Mouse (Mus musculus): ENCODE measurements around the gene Notch1. TPM values are rescaled to one million over a fixed set of nuclear protein-coding genes. Genes with fewer than 3 reads are reported as not detected.

The Notch1 gene
- total and polyA plus RNA-seq, 2 experiments from 2014 or later, result 5.7 to 54.0 TPM

DNA sequence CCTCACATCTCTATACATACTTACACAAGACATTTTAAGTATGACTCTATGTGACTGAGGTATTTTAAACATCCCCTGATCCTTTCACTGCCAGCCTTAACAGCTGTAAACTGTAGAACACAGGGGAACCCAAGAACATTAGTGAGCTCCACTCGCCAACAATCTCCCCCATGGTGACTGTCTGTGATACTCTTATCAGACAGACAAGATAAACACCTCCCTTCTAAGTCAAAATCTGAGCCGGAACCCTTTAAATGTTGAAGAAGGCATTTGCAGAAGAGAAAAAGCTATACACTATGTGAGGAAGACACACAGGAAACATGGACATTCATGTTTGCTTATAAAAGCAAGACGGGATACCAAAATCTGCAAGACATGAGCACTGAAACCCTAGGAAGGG is 72.6 kb downstream of the Notch1 start:
- H3K4me3 ChIP-seq (ENCODE audit: low read depth, low read length), result peak overlapping the region; percentile 82
- H3K9ac ChIP-seq (replicated peaks; ENCODE audit: low read depth, low read length), result peak overlapping the region; percentile 89
- peaks cover 33% of the 10 kb centered on the region for H3K36me3 ChIP-seq (replicated peaks; ENCODE audit: control insufficient read depth, insufficient read depth, low read length)
- 3% methylated on average over 3 of the region's 3 CpGs for WGBS
- peak overlapping the region; percentile 91; the same call in 1 of the 2 replicates for H3K27ac ChIP-seq (ENCODE audit: low read depth)
- TF ChIP-seq EP300 (IDR thresholded peaks at IDR 0.05; ENCODE audit: low read depth), result no peak
- no peak for TF ChIP-seq CTCF (IDR thresholded peaks at IDR 0.05; ENCODE audit: low read depth)
- peak overlapping the region; percentile 76 for H3K4me2 ChIP-seq (ENCODE audit: low read depth, low read length)
- H3K9me3 ChIP-seq (replicated peaks; ENCODE audit: control insufficient read depth, low read length), result no peaks in the 10 kb centered on the region
- H3K4me1 ChIP-seq (ENCODE audit: control insufficient read depth, insufficient read depth), result peaks cover 27% of the 10 kb centered on the region
- no peak for ATAC-seq (ENCODE audit: insufficient read depth, low read depth)
- H3K27me3 ChIP-seq (ENCODE audit: control insufficient read depth, insufficient read depth, low read length), result no peaks in the 10 kb centered on the region
- no peak for DNase-seq (ENCODE audit: low spot score)

DNA sequence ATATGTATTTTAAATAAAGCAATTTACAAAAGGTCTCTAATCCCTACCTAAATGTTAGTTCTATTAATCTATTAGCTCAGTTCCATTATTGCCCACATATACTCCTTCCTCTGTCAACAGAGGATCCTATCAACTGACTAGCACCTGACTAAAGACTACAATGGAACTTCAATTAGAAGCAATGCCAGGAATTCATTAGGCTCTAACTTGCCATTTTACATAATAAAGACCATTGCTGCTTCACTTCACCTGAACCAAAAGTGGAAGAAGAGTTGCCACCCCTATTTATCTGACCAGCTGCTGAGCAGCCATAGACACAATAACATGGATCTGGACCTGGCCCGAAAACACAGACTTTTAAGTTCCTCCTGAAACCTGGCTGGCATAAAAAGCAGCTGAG is 73.6 kb downstream of the Notch1 start:
- no peak overlapping the region for H3K4me3 ChIP-seq (ENCODE audit: low read depth, low read length)
- TF ChIP-seq CTCF (IDR thresholded peaks at IDR 0.05; ENCODE audit: low read depth), result no peak
- TF ChIP-seq EP300 (IDR thresholded peaks at IDR 0.05; ENCODE audit: low read depth), result no peak
- no peak for ATAC-seq (ENCODE audit: insufficient read depth, low read depth)
- H3K36me3 ChIP-seq (replicated peaks; ENCODE audit: control insufficient read depth, insufficient read depth, low read length), result peaks cover 44% of the 10 kb centered on the region
- 100% methylated on average over 1 of the region's 1 CpGs for WGBS
- H3K9ac ChIP-seq (replicated peaks; ENCODE audit: low read depth, low read length), result no peak overlapping the region
- H3K27me3 ChIP-seq (ENCODE audit: control insufficient read depth, insufficient read depth, low read length), result no peaks in the 10 kb centered on the region
- no peaks in the 10 kb centered on the region for H3K9me3 ChIP-seq (replicated peaks; ENCODE audit: control insufficient read depth, low read length)
- peaks cover 27% of the 10 kb centered on the region for H3K4me1 ChIP-seq (ENCODE audit: control insufficient read depth, insufficient read depth)
- no peak overlapping the region for H3K4me2 ChIP-seq (ENCODE audit: low read depth, low read length)
- no peak overlapping the region for H3K27ac ChIP-seq (ENCODE audit: low read depth)
- no peak for DNase-seq (ENCODE audit: low spot score)

DNA sequence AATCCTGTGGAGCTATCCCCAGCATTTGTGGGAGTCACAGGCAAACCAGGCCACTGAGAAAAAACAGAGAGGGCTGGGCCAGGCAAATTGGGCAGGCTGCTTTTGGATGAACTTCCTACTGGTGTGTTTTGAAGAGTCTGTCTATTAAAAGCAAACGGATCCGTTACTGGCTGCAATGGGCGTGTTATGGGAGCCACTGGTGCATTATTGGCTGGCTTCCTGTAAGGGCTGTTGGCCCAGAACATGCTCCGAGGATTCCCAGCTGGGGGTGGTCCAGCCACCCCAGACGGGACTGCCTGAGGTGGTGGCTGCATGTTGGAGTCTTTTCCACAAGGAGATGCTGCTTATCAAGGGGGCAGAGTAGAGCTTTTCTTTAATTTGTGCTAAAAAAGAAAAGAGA is 74.8 kb downstream of the Notch1 start:
- Histone ChIP-seq H3K27me3 (ENCODE audit: control insufficient read depth, insufficient read depth, low read length) (no peaks in the 10 kb centered on the region), H3K4me1 (ENCODE audit: control insufficient read depth, insufficient read depth) (peaks cover 28% of the 10 kb centered on the region), H3K4me2 (ENCODE audit: low read depth, low read length) (no peak overlapping the region), H3K4me3 (ENCODE audit: low read depth, low read length) (no peak overlapping the region), H3K36me3 (replicated peaks; ENCODE audit: control insufficient read depth, insufficient read depth, low read length) (peaks cover 50% of the 10 kb centered on the region), H3K27ac (ENCODE audit: low read depth) (no peak overlapping the region), H3K9ac (replicated peaks; ENCODE audit: low read depth, low read length) (no peak overlapping the region), H3K9me3 (replicated peaks; ENCODE audit: control insufficient read depth, low read length) (no peaks in the 10 kb centered on the region)
- 51% methylated on average over 5 of the region's 5 CpGs for WGBS
- TF ChIP-seq CTCF (IDR thresholded peaks at IDR 0.05; ENCODE audit: low read depth) (no peak), EP300 (IDR thresholded peaks at IDR 0.05; ENCODE audit: low read depth) (no peak)
- DNase-seq (ENCODE audit: low spot score) (no peak), ATAC-seq (ENCODE audit: insufficient read depth, low read depth) (no peak)

DNA sequence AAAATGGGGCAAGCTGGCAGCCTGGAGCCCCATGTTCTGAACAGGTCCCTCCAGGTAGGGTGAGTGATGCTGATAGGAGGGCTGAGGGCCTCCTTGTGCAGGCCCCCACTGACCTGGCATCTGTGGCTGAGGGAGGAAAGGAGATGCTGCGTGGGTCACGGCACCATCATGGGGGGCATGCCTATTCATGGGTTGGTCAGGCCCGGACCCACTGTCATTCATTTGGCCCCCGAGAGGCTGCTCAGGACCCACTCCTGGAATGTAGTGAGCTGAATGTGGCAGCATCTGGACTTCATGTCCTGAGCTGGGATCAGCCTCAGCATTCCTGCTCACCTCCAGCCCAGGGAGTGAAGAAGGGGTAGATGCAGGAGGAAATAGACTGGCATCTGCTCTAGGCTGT is 75.2 kb downstream of the Notch1 start:
- WGBS, result 91% methylated on average over 4 of the region's 4 CpGs
- ATAC-seq (ENCODE audit: insufficient read depth, low read depth), result no peak
- no peaks in the 10 kb centered on the region for H3K9me3 ChIP-seq (replicated peaks; ENCODE audit: control insufficient read depth, low read length)
- no peak for DNase-seq (ENCODE audit: low spot score)
- H3K27me3 ChIP-seq (ENCODE audit: control insufficient read depth, insufficient read depth, low read length), result no peaks in the 10 kb centered on the region
- no peak overlapping the region for H3K27ac ChIP-seq (ENCODE audit: low read depth)
- peaks cover 23% of the 10 kb centered on the region for H3K4me1 ChIP-seq (ENCODE audit: control insufficient read depth, insufficient read depth)
- no peak overlapping the region for H3K4me2 ChIP-seq (ENCODE audit: low read depth, low read length)
- H3K4me3 ChIP-seq (ENCODE audit: low read depth, low read length), result no peak overlapping the region
- no peak overlapping the region for H3K9ac ChIP-seq (replicated peaks; ENCODE audit: low read depth, low read length)
- H3K36me3 ChIP-seq (replicated peaks; ENCODE audit: control insufficient read depth, insufficient read depth, low read length), result peaks cover 50% of the 10 kb centered on the region
- TF ChIP-seq CTCF (IDR thresholded peaks at IDR 0.05; ENCODE audit: low read depth), result no peak
- TF ChIP-seq EP300 (IDR thresholded peaks at IDR 0.05; ENCODE audit: low read depth), result no peak

DNA sequence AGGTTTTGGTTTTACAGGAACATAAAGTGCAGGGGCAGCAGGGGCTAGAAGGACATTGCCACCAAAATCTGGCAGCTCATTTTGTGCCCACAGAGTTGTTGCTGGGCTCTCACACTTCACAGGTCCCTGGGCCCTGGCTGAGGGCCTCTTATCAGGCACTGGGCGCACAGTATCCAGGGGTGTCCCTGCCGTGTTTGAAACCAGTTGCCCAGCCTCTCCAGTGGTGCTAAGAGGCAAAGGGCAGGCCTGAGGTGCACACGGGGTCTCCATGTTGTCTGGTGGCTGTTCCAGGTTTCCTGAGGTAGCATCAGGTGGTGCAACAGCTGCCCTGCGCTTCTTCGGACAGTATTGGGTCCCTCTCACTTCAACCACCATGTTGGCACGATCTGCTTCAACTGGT is 76.8 kb downstream of the Notch1 start:
- no peaks in the 10 kb centered on the region for H3K27me3 ChIP-seq (ENCODE audit: control insufficient read depth, insufficient read depth, low read length)
- no peak for ATAC-seq (ENCODE audit: insufficient read depth, low read depth)

DNA sequence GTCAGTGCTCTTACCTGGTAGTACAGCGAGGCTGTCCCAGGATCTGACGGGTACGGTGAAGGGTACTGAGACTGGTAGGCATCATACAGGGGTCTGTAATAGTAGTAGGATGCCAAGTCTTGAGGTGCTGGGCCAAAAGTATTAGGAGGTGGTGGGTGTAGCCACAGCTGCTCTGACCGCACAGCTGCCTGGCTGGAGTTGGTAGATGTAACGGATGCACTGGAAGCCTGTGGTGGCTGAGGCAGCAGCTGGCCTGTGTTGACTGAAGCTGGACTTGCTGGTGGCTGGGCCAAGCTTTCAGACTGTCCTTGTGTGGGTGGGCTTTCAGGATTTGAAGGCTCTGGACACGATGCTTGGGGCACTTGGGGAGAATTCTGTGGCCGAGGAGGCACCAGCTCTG is 78.1 kb downstream of the Notch1 start:
- TF ChIP-seq CTCF (IDR thresholded peaks at IDR 0.05; ENCODE audit: low read depth) (no peak), EP300 (IDR thresholded peaks at IDR 0.05; ENCODE audit: low read depth) (no peak)
- Histone ChIP-seq H3K27me3 (ENCODE audit: control insufficient read depth, insufficient read depth, low read length) (no peaks in the 10 kb centered on the region), H3K9ac (replicated peaks; ENCODE audit: low read depth, low read length) (no peak overlapping the region), H3K36me3 (replicated peaks; ENCODE audit: control insufficient read depth, insufficient read depth, low read length) (peaks cover 78% of the 10 kb centered on the region), H3K4me1 (ENCODE audit: control insufficient read depth, insufficient read depth) (peaks cover 10% of the 10 kb centered on the region; the same call in 1 of the 2 replicates), H3K4me2 (ENCODE audit: low read depth, low read length) (no peak overlapping the region), H3K27ac (ENCODE audit: low read depth) (no peak overlapping the region), H3K4me3 (ENCODE audit: low read depth, low read length) (no peak overlapping the region), H3K9me3 (replicated peaks; ENCODE audit: control insufficient read depth, low read length) (no peaks in the 10 kb centered on the region)
- ATAC-seq (ENCODE audit: insufficient read depth, low read depth), result no peak
- DNase-seq (ENCODE audit: low spot score), result no peak
- 85% methylated on average over 7 of the region's 7 CpGs for whole genome bisulfite sequencing

More for the DNA sequence above, 76.8 kb downstream of the Notch1 start:
- Histone ChIP-seq H3K36me3 (replicated peaks; ENCODE audit: control insufficient read depth, insufficient read depth, low read length) (peaks cover 65% of the 10 kb centered on the region), H3K4me1 (ENCODE audit: control insufficient read depth, insufficient read depth) (peaks cover 21% of the 10 kb centered on the region), H3K4me3 (ENCODE audit: low read depth, low read length) (no peak overlapping the region), H3K4me2 (ENCODE audit: low read depth, low read length) (no peak overlapping the region), H3K9me3 (replicated peaks; ENCODE audit: control insufficient read depth, low read length) (no peaks in the 10 kb centered on the region), H3K27ac (ENCODE audit: low read depth) (no peak overlapping the region), H3K9ac (replicated peaks; ENCODE audit: low read depth, low read length) (no peak overlapping the region)
- no peak for TF ChIP-seq EP300 (IDR thresholded peaks at IDR 0.05; ENCODE audit: low read depth)
- TF ChIP-seq CTCF (IDR thresholded peaks at IDR 0.05; ENCODE audit: low read depth), result no peak
- no peak for DNase-seq (ENCODE audit: low spot score)
- 79% methylated on average over 6 of the region's 6 CpGs for WGBS
